ENCODE assay signal across 17 mouse cellular contexts in the genomic region with DNA sequence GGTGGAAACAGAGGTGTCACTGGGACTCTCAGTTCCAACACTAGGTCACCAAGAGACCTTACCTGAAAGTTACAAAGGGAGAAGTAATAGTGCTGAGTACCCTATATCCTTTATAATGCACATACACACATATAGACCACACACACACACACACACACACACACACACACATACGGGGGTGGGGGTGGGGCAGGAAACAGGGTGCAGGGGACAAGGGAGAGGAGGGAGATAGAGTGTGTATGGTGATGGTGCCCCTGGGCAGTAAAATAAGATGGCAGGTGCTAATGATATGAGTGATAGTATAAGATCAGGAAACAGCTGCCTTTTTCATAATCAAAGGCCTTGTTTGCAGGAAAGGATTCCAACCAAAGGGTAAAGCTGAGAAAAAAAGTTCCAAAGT.
"Had no signal": no experiment of that assay in that cellular context is flagged by ENCODE, and none has a peak within 500 bp of the region (broad histone marks: within the 10 kb centered on the region; RNA-seq: fewer than 3 reads in every experiment).

No protein-coding gene starts in this region.

- H3K9me3 ChIP-seq: liver, embryonic 15.5 days; lung, embryonic 15.5 days; megakaryocyte, embryonic 14.5 days; midbrain, embryonic 13.5 days; neural tube, embryonic 12.5 days; stomach, embryonic 15.5 days had no signal

- H3K9ac ChIP-seq: liver, embryonic 15.5 days; liver, postnatal 0 days; lung, embryonic 15.5 days; midbrain, embryonic 13.5 days; neural tube, embryonic 12.5 days; stomach, embryonic 15.5 days had no signal

- ATAC-seq: liver, postnatal 0 days; lung, postnatal 0 days; midbrain, embryonic 13.5 days had no signal

- H3K36me3 ChIP-seq: liver, embryonic 15.5 days; lung, embryonic 15.5 days; midbrain, embryonic 13.5 days; neural tube, embryonic 12.5 days; stomach, embryonic 15.5 days had no signal

- H3K27ac ChIP-seq: liver, embryonic 15.5 days; lung, embryonic 15.5 days; macrophage; midbrain, embryonic 13.5 days; neural tube, embryonic 12.5 days; stomach, embryonic 15.5 days; stomach, postnatal 0 days had no signal

- H3K4me3 ChIP-seq: liver, embryonic 15.5 days; lung, embryonic 15.5 days; megakaryocyte, embryonic 14.5 days; midbrain, embryonic 13.5 days; neural tube, embryonic 12.5 days; stomach, embryonic 15.5 days had no signal

- H3K27me3 ChIP-seq: liver, embryonic 15.5 days; lung, embryonic 15.5 days; megakaryocyte, embryonic 14.5 days; midbrain, embryonic 13.5 days; neural tube, embryonic 12.5 days; stomach, embryonic 15.5 days had no signal

- H3K4me1 ChIP-seq: liver, embryonic 15.5 days; lung, embryonic 15.5 days; megakaryocyte, embryonic 14.5 days; midbrain, embryonic 13.5 days; neural tube, embryonic 12.5 days; stomach, embryonic 15.5 days had no signal

- DNase-seq: liver, postnatal 0 days; lung, adult 2 months; lung, postnatal 14 days; lung, postnatal 36 days; right cerebral cortex, postnatal 14 days; thymus, adult 2 months; thymus, postnatal 25 days; thymus, postnatal 4 days had no signal

- H3K4me2 ChIP-seq: liver, embryonic 15.5 days; lung, embryonic 15.5 days; midbrain, embryonic 13.5 days; neural tube, embryonic 12.5 days; stomach, embryonic 15.5 days had no signal
